Mouse (Mus musculus) limb, embryonic 15.5 days (tissue): ENCODE data around the gene BC030867. TPM values are rescaled to one million over a fixed set of nuclear protein-coding genes. Genes with fewer than 3 reads are reported as not detected.
A peak's percentile ranks its signal among the peaks of the same experiment; 100 is the strongest.

Source experiments
- ATAC-seq: fragments of 200-750 bp; cut with Nextera tagmentation; 2 replicates; pipeline ENCODE4 v1.8.0; 2017; ENCODE audit warnings: low read depth, moderate TSS enrichment; ENCODE audit not compliant: insufficient number of reproducible peaks, low FRiP score, low TSS enrichment
- H3K27ac ChIP-seq: fragments of 300-500 bp; sonication (generic); 2 replicates; pipeline ENCODE4 v1.5.1; 2015; ENCODE audit warnings: moderate library complexity, mild to moderate bottlenecking, inconsistent platforms
- H3K27me3 ChIP-seq: fragments of 300-500 bp; sonication (generic); 2 replicates; pipeline ENCODE4 v1.6.1; 2015; ENCODE audit warnings: inconsistent platforms
- H3K36me3 ChIP-seq: fragments of 300-500 bp; sonication (generic); 2 replicates; pipeline ENCODE4 v1.6.1; 2015; ENCODE audit warnings: inconsistent platforms
- H3K4me1 ChIP-seq: fragments of 300-500 bp; sonication (generic); 2 replicates; pipeline ENCODE4 v1.6.1; 2015; ENCODE audit warnings: inconsistent platforms
- H3K4me2 ChIP-seq: fragments of 300-500 bp; sonication (generic); 2 replicates; pipeline ENCODE4 v1.6.1; 2015; ENCODE audit warnings: mild to moderate bottlenecking, inconsistent platforms
- H3K4me3 ChIP-seq: fragments of 300-500 bp; sonication (generic); 2 replicates; pipeline ENCODE4 v1.5.1; 2015; ENCODE audit warnings: mild to moderate bottlenecking, inconsistent platforms
- H3K9ac ChIP-seq: fragments of 300-500 bp; sonication (generic); 2 replicates; pipeline ENCODE4 v1.6.1; 2015; ENCODE audit warnings: inconsistent platforms
- H3K9me3 ChIP-seq: fragments of 300-500 bp; sonication (generic); 2 replicates; pipeline ENCODE4 v1.6.1; 2016; ENCODE audit warnings: inconsistent platforms
- WGBS: fragments of 180-500 bp; shearing (Covaris S2); methylation state at CpG from one replicate; pipeline ENCODE4 v1.1.7; 2015; 5-methylcytosine and 5-hydroxymethylcytosine counted together
- polyA plus RNA-seq: library from polyadenylated mRNA; unstranded; fragments of >200 nt; fragmentation: Nextera tagmentation; extraction: Ambion mirVana; gene quantifications from 2 replicates; pipeline ENCODE4 v1.2.1, GENCODE M21; 2015

BC030867 gene
- polyA plus RNA-seq, 1 experiment from 2014 or later: 13.8 TPM

DNA sequence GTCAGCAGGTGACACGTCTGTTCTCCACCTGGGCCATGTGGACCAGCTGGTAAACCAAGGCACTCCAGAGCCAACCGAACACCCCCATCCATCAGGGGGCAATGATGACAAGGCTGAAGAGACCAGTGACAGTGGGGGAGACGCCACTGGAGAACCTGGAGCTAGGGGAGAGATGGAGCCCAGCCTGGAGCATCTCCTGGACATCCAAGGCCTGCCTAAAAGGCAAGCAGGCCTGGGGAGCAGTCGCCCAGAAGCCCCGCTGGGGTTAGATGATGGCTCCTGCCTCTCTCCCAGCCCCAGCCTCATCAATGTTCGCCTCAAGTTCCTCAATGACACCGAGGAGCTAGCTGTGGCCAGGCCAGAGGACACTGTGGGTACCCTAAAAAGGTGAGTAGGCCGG, 38.8 kb downstream of the BC030867 start:
- Histone ChIP-seq H3K9ac (no peak overlapping the region), H3K36me3 (peaks cover 54% of the 10 kb centered on the region)
- WGBS: 88% methylated on average over 8 of the region's 8 CpGs

DNA sequence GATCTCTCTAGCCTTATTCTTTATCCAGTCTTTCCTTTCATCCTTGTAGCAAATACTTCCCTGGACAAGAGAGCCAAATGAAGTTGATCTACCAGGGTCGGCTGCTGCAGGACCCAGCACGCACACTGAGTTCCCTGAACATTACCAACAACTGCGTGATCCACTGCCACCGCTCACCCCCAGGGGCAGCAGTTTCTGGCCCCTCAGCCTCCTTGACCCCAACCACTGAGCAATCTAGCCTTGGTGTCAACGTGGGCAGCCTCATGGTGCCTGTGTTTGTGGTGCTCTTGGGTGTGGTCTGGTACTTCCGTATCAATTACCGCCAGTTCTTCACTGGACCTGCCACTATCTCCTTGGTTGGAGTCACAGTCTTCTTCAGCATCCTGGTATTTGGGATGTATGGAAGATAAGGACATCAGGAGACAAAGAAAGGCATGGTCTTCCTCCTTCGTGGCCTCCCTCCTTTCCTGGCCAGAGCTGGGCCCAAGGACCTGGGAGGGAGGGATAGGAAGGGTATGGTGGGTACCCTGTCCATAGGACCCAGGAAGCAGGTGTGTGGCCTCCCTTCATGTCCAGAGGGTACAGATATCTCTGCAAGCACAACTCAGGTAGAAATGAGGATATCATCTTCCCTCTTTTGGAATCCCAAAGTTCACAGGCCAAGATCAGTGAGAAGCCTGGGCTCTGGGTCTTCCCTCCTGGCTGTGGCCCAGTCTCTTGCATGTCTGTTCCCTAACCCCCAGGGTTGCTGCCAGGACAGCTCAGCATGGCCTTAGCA, 39.5 kb downstream of the BC030867 start:
- Histone ChIP-seq H3K4me3 (no peak overlapping the region), H3K9me3 (no peaks in the 10 kb centered on the region), H3K27me3 (no peaks in the 10 kb centered on the region), H3K4me1 (peaks cover 21% of the 10 kb centered on the region), H3K4me2 (no peak overlapping the region), H3K36me3 (peaks cover 62% of the 10 kb centered on the region), H3K27ac (0 out of 2 replicates have a peak overlapping the region, but pooled peaks have one; percentile 35), H3K9ac (no peak overlapping the region)
- WGBS: 85% methylated on average over 8 of the region's 8 CpGs
- no peak for ATAC-seq

More for the DNA sequence above, 38.8 kb downstream of the BC030867 start:
- ATAC-seq: no peak
- H3K4me3 ChIP-seq: no peak overlapping the region
- peaks cover 21% of the 10 kb centered on the region for H3K4me1 ChIP-seq
- H3K4me2 ChIP-seq: no peak overlapping the region
- no peaks in the 10 kb centered on the region for H3K9me3 ChIP-seq
- H3K27me3 ChIP-seq: no peaks in the 10 kb centered on the region
- no peak overlapping the region for H3K27ac ChIP-seq

DNA sequence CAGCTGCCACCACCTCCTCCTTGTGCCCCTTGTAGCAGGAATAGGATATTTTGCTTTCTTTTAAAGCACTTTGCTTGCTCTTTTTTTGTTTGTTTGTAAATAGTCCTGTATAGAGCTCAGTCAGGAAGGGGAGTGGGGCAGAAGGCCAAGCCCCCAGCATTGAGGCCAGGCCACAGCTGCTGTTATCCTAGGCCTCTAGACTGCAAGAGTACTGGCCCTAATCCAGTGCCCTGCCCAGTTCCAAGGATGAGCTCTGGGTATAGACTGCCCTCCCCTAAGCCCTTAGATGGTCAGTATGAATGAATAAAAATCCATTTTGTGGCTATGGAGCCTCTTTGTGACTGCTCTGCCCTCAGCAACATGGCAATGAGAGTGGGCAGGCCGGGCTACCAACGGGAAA, 40.2 kb downstream of the BC030867 start:
- H3K27me3 ChIP-seq: no peaks in the 10 kb centered on the region
- peaks cover 68% of the 10 kb centered on the region for H3K36me3 ChIP-seq
- H3K9me3 ChIP-seq: no peaks in the 10 kb centered on the region
- no peak for ATAC-seq
- no peak overlapping the region for H3K4me2 ChIP-seq
- peaks cover 21% of the 10 kb centered on the region for H3K4me1 ChIP-seq
- 0 out of 2 replicates have a peak overlapping the region, but pooled peaks have one; percentile 35 for H3K27ac ChIP-seq
- H3K4me3 ChIP-seq: no peak overlapping the region
- WGBS: 71% methylated on average over 2 of the region's 2 CpGs
- no peak overlapping the region for H3K9ac ChIP-seq

DNA sequence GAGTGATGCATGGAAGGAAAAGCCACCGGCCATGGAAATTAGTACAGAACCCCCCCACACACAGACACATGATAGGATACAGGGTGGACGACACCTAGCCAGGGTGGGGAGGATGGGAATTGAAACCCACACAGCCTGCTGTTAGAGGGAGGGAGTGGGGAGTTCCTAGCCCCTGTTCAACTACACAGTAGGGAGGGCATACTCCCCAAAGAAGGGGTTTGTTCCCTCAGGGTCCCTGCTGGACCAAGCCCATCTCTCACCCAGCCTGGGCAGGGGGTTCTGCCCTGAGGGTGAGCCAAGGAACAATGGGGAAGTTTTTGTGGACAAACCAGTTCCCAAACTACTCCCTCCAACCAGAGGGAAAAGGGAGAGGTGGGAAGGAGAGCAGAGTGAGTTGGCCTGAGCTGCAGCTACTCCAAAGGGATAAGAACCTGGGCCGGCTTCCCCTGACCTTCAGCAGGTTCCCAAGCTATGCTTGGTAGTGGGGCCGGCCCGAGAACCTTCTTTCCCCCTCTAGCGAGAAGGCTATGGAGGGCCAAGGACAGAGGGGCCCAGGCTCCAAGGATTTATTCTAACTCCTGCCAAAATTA, 40.9 kb downstream of the BC030867 start:
- Histone ChIP-seq H3K9ac (no peak overlapping the region), H3K4me1 (peaks cover 28% of the 10 kb centered on the region), H3K4me3 (no peak overlapping the region), H3K9me3 (no peaks in the 10 kb centered on the region), H3K4me2 (no peak overlapping the region), H3K27ac (no peak overlapping the region), H3K36me3 (peaks cover 75% of the 10 kb centered on the region), H3K27me3 (no peaks in the 10 kb centered on the region)
- 66% methylated on average over 6 of the region's 6 CpGs for WGBS
- ATAC-seq: no peak

DNA sequence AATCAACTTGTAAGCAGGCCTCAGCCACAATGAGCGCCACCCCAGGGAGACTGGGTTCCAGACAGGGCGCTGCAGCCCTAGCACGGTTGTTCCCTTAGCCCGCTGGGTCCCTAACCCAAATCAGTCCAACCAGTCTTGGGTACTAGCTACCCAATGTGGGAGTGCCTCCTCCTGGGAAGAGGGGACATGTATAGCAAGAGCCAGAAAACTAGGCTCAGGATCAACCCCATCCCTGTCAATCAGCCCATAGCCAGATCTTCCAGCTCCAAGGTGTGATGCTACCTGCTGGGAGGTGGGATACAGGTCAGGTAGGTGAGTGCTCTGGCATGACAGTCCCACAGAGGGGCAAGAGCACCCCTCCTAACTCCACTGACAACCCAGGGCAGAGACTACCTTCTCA, 41.5 kb downstream of the BC030867 start:
- Histone ChIP-seq H3K4me3 (no peak overlapping the region), H3K4me1 (peaks cover 34% of the 10 kb centered on the region), H3K27ac (no peak overlapping the region), H3K27me3 (no peaks in the 10 kb centered on the region), H3K36me3 (peaks cover 76% of the 10 kb centered on the region), H3K9me3 (no peaks in the 10 kb centered on the region), H3K4me2 (no peak overlapping the region), H3K9ac (no peak overlapping the region)
- WGBS: 81% methylated on average over 4 of the region's 4 CpGs
- no peak for ATAC-seq

DNA sequence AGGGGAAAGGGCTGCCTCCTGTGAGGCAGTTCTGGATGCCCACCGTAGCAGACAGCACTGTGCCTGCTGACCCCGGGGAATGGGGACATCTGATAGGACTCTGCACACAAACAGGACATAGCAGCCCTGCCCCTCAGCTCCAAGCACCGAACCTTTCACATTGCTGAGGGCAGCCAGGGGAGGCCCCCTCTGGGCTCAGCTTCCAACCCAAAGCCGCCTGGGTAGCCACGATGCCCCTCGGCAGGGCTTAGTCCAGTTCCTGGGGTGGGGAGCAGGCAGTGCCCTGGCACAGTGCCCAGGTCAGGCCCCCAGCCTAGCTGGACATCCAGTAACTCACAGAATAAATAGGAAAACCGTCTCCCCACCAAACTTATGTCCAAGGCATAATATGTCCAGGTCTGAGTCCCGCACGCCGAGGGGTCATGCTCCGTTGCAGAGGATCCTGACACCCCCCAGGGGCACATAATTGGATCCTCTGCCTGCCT, 42.4 kb downstream of the BC030867 start:
- WGBS: 83% methylated on average over 11 of the region's 11 CpGs
- no peak overlapping the region for H3K4me3 ChIP-seq
- H3K36me3 ChIP-seq: peaks cover 76% of the 10 kb centered on the region
- no peaks in the 10 kb centered on the region for H3K9me3 ChIP-seq
- H3K4me2 ChIP-seq: no peak overlapping the region
- no peak overlapping the region for H3K9ac ChIP-seq
- H3K27me3 ChIP-seq: no peaks in the 10 kb centered on the region
- peaks cover 30% of the 10 kb centered on the region for H3K4me1 ChIP-seq
- ATAC-seq: no peak
- H3K27ac ChIP-seq: no peak overlapping the region

DNA sequence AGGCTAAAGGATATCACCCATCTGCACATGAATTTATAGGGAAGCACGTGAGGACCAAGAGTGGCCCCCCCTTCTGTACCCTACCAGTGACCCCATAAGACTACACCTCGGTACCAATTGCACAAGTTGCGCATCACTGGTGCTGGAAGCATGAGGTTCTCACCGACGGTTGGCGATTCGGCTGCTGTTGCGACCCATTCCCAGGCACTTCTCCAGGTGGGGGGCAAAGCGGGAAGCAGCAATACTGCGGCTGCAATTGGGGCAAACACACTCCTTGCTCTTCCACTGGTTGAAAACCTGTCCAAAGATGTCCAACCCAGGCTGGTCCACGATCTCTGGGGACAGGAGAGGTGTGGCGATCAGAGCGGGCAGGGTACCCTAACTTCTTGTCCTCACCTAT, 45.3 kb downstream of the BC030867 start:
- Histone ChIP-seq H3K4me3 (no peak overlapping the region), H3K27me3 (no peaks in the 10 kb centered on the region), H3K4me1 (peaks cover 30% of the 10 kb centered on the region), H3K9me3 (no peaks in the 10 kb centered on the region), H3K36me3 (peaks cover 57% of the 10 kb centered on the region), H3K27ac (no peak overlapping the region), H3K9ac (no peak overlapping the region), H3K4me2 (no peak overlapping the region)
- ATAC-seq: no peak
- 93% methylated on average over 13 of the region's 13 CpGs for WGBS

DNA sequence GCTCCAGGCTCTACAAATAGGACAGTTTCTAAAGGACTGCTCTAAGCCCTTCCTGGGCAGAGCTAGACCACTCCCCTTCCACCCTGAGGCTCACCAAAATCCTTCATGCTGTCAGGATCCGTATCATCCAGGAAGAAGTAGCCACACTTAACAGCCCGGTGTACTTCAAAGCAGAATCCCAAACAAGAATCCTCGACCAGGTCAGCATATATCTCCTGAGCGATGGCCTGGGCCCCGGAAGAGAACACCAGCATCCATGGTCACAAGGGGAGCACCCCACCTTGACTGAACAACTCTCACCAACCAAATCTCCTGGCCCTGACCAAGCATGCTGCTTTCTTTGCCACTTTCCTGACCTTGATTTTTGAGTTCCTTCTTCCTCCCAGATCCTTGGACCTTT, 45.7 kb downstream of the BC030867 start:
- H3K4me3 ChIP-seq: peak overlapping the region; percentile 83
- H3K9me3 ChIP-seq: no peaks in the 10 kb centered on the region
- peaks cover 30% of the 10 kb centered on the region for H3K4me1 ChIP-seq
- 75% methylated on average over 5 of the region's 5 CpGs for whole genome bisulfite sequencing
- peak overlapping the region; percentile 87 for H3K4me2 ChIP-seq
- peaks cover 53% of the 10 kb centered on the region for H3K36me3 ChIP-seq
- H3K27me3 ChIP-seq: no peaks in the 10 kb centered on the region
- peak overlapping the region; percentile 99 for H3K27ac ChIP-seq
- no peak for ATAC-seq
- H3K9ac ChIP-seq: peak overlapping the region; percentile 87; the same call in 1 of the 2 replicates

DNA sequence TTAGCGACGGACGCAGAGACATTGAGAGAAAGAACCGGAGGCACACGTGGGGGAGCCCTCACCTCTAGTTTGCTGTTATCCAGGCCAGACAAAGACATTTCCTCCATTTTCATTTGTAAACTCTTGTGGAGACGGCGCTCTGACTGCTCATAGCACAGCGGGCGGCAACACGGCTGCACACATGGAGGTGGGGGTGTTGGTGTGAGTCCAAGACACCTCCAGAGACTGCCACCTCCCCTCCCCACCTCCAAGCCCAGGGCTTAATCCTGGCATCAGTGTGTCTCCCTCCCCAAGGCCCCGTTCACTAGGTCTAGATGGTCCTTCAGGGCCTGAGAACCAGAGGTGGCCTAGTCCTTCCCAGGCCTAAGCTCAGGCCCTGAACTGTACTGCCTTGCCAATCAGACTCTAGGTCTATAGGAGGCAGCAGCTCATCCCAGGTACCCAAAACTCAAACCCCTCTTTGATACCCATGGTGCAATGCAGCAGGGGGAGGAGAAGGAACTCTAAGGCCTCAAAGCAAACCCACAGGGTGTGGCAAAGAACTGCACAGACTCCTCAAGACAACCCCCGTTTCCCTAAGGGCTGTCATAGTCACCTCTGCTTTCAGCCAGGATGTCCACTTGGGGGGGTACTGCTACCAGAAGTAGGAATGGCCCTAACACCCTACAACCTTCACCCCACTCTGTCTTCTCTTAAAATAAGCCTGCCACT, 46.4 kb downstream of the BC030867 start:
- 65% methylated on average over 12 of the region's 12 CpGs for WGBS

DNA sequence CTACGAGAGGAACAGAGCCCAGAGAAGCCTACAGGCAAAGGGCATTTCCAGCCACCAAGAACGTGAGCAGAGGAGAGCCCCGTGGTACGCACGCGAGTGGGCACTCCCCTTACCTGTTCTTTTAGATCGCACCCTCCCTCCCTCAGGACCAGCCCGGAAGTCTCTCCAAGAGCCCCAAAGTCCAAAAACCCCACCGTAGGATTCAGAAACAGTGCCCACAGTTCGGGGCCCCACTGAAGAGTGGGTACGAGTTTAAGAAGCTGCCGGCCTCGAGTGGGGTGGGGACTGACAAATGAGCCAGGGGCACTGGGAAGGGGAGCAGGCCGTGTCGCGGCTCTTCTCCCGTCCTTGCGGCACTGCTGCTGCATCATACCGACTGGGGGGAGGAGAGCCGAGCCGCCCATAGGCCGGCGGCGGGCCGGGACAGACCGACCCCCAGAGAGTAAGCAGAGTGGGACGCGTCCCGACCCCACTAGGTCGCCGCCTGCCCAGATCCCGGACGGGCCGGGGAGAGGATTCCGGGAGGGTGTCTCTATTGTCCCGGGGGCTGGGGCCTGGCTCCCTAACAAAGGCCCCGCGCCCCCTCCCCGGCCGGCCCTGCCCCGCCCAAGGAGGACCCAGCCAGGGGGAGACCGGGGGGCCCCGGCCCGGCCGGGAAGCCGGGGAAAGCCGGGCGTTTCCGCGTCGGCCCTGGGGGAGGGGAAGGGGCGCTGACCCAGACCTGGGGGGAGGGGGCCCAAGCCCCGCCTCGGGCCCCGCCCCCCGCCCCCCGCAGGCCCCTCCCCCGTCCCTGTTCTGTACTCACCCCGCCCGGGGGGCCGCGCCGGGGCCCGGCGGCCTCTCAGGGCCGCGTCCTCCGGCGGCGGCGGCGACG, 47.2 kb downstream of the BC030867 start:
- Histone ChIP-seq H3K27ac (peak overlapping the region; percentile 99), H3K4me2 (peak overlapping the region; percentile 87), H3K4me3 (peak overlapping the region; percentile 83), H3K4me1 (peaks cover 29% of the 10 kb centered on the region), H3K36me3 (peaks cover 38% of the 10 kb centered on the region), H3K9me3 (no peaks in the 10 kb centered on the region), H3K9ac (peak overlapping the region; percentile 87), H3K27me3 (no peaks in the 10 kb centered on the region)
- peak; percentile 16 for ATAC-seq
- WGBS: under 1% methylated on average over 39 of the region's 73 CpGs

More for the DNA sequence above, 46.4 kb downstream of the BC030867 start:
- peak overlapping the region; percentile 87 for H3K9ac ChIP-seq
- H3K36me3 ChIP-seq: peaks cover 46% of the 10 kb centered on the region
- H3K4me3 ChIP-seq: peak overlapping the region; percentile 83
- ATAC-seq: no peak
- H3K27me3 ChIP-seq: no peaks in the 10 kb centered on the region
- H3K4me2 ChIP-seq: peak overlapping the region; percentile 87
- no peaks in the 10 kb centered on the region for H3K9me3 ChIP-seq
- peak overlapping the region; percentile 99 for H3K27ac ChIP-seq
- peaks cover 30% of the 10 kb centered on the region for H3K4me1 ChIP-seq
